Mouse (Mus musculus) MEL (cell line): Measurements from ENCODE around the gene Ap5s1. TPM values are rescaled to one million over a fixed set of nuclear protein-coding genes. Genes with fewer than 3 reads are reported as not detected.

Experiments
- DNase-seq: peaks from one replicate; pipeline ENCODE4 v3.0.0; 2011; ENCODE audit warnings: low read depth, low spot score
- H3K27ac ChIP-seq: 2 replicates; pipeline ENCODE4 v1.5.1; 2012; ENCODE audit warnings: low read depth, mild to moderate bottlenecking, control low read depth, low read length, moderate library complexity; ENCODE audit not compliant: control insufficient read depth
- H3K27me3 ChIP-seq, 2 experiments: fragments of 150-350 bp in 1 of 2; sonication (generic) in 1 of 2; 2 replicates each; pipeline ENCODE4 v1.6.1; 2012; ENCODE audit warnings: low read length in 2 of 2, mild to moderate bottlenecking in 2 of 2, improper control_type of control experiment in 1 of 2, moderate library complexity in 1 of 2; ENCODE audit not compliant: insufficient read depth in 2 of 2, control insufficient read depth in 1 of 2
- H3K36me3 ChIP-seq, 2 experiments: 2 replicates each; pipeline ENCODE4 v1.6.1; 2012 to 2014; ENCODE audit warnings: low read length in 2 of 2, improper control_type of control experiment in 1 of 2, inconsistent platforms in 1 of 2, mild to moderate bottlenecking in 1 of 2; ENCODE audit not compliant: insufficient read depth in 2 of 2, control insufficient read depth in 1 of 2
- H3K4me1 ChIP-seq, 2 experiments: fragments of 150-350 bp in 1 of 2; sonication (generic) in 1 of 2; 2 replicates each; pipeline ENCODE4 v1.6.1; 2012; ENCODE audit warnings: low read length in 2 of 2, improper control_type of control experiment in 1 of 2, mild to moderate bottlenecking in 1 of 2; ENCODE audit not compliant: insufficient read depth in 2 of 2, control insufficient read depth in 1 of 2
- H3K4me3 ChIP-seq, 2 experiments: fragments of 150-350 bp in 1 of 2; sonication (generic) in 1 of 2; 2 replicates each; pipeline ENCODE4 v1.5.1; 2012; ENCODE audit warnings: low read depth in 2 of 2, low read length in 2 of 2, mild to moderate bottlenecking in 2 of 2, moderate library complexity in 2 of 2, control low read depth in 1 of 2, improper control_type of control experiment in 1 of 2; ENCODE audit not compliant: control insufficient read depth in 1 of 2, insufficient read depth in 1 of 2
- H3K79me2 ChIP-seq: 2 replicates; pipeline ENCODE4 v1.6.1; 2012; ENCODE audit warnings: mild to moderate bottlenecking, low read length, moderate library complexity; ENCODE audit not compliant: control insufficient read depth, poor library complexity, insufficient read depth
- H3K9ac ChIP-seq: 2 replicates; pipeline ENCODE4 v1.6.1; 2012; ENCODE audit warnings: low read depth, mild to moderate bottlenecking, control low read depth, low read length, moderate library complexity; ENCODE audit not compliant: control insufficient read depth, poor library complexity, severe bottlenecking
- H3K9me3 ChIP-seq: fragments of 150-350 bp; sonication (generic); replicated peaks from 2 replicates; pipeline ENCODE4 v1.6.1; 2012; ENCODE audit warnings: mild to moderate bottlenecking, low read length, improper control_type of control experiment, moderate library complexity; ENCODE audit not compliant: insufficient read depth
- E2F4 ChIP-seq: IDR thresholded peaks from 2 replicates; pipeline ENCODE4 v1.6.1; 2011; ENCODE audit warnings: low read depth, low read length, improper control_type of control experiment, borderline replicate concordance
- ELF1 ChIP-seq: IDR thresholded peaks from 2 replicates; pipeline ENCODE4 v1.6.1; 2014; ENCODE audit warnings: low read depth, mild to moderate bottlenecking, inconsistent platforms, low read length, improper control_type of control experiment, moderate library complexity
- EP300 ChIP-seq, 2 experiments: IDR thresholded peaks; 2 replicates each; pipeline ENCODE4 v1.6.1; 2011; ENCODE audit warnings: improper control_type of control experiment in 2 of 2, low read length in 2 of 2, low read depth in 1 of 2, mild to moderate bottlenecking in 1 of 2
- GATA1 ChIP-seq: IDR thresholded peaks from 2 replicates; pipeline ENCODE4 v1.6.1; 2011; ENCODE audit warnings: low read depth, low read length, improper control_type of control experiment
- JUND ChIP-seq: IDR thresholded peaks from 2 replicates; pipeline ENCODE4 v1.6.1; 2011; ENCODE audit warnings: low read depth, mild to moderate bottlenecking, improper control_type of control experiment, low read length
- MAZ ChIP-seq: IDR thresholded peaks from 2 replicates; pipeline ENCODE4 v1.6.1; 2012; ENCODE audit warnings: low read depth, mild to moderate bottlenecking, inconsistent platforms, low read length, improper control_type of control experiment
- NELFE ChIP-seq: IDR thresholded peaks from 2 replicates; pipeline ENCODE4 v1.6.1; 2011; ENCODE audit warnings: low read depth, low read length, improper control_type of control experiment
- POLR2A ChIP-seq, 2 experiments: IDR thresholded peaks; 2 replicates each; pipeline ENCODE4 v1.6.1; 2011 to 2012; ENCODE audit warnings: low read length in 2 of 2, mild to moderate bottlenecking in 2 of 2, control low read depth in 1 of 2, improper control_type of control experiment in 1 of 2, low read depth in 1 of 2, moderate library complexity in 1 of 2; ENCODE audit not compliant: control insufficient read depth in 1 of 2, insufficient read depth in 1 of 2, poor library complexity in 1 of 2
- POLR2AphosphoS5 ChIP-seq: IDR thresholded peaks from 2 replicates; pipeline ENCODE4 v1.6.1; 2012; ENCODE audit warnings: low read depth, borderline replicate concordance, mild to moderate bottlenecking, inconsistent platforms, low read length, moderate library complexity, mixed read lengths
- SMC3 ChIP-seq: IDR thresholded peaks from 2 replicates; pipeline ENCODE4 v1.6.1; 2011; ENCODE audit warnings: low read depth, low read length, improper control_type of control experiment
- TAL1 ChIP-seq: IDR thresholded peaks from 2 replicates; pipeline ENCODE4 v1.6.1; 2012; ENCODE audit warnings: mild to moderate bottlenecking, inconsistent platforms, low read length, moderate library complexity, mixed read lengths
- TBP ChIP-seq: IDR thresholded peaks from 2 replicates; pipeline ENCODE4 v1.8.0; 2011; ENCODE audit warnings: low read depth, low read length, improper control_type of control experiment
- ZKSCAN1 ChIP-seq: IDR thresholded peaks from 2 replicates; pipeline ENCODE4 v1.6.1; 2012; ENCODE audit warnings: low read depth, mild to moderate bottlenecking, inconsistent platforms, low read length, improper control_type of control experiment, moderate library complexity
- ZNF384 ChIP-seq: IDR thresholded peaks from 2 replicates; pipeline ENCODE4 v1.6.1; 2012; ENCODE audit warnings: low read depth, mild to moderate bottlenecking, inconsistent platforms, low read length, improper control_type of control experiment
- polyA plus RNA-seq, 2 experiments: library from polyadenylated mRNA; stranded (reverse) in 1 of 2; unstranded in 1 of 2; fragments of >175 nt in 1 of 2; fragments of >200 nt in 1 of 2; gene quantifications; 2 replicates each; pipeline versions ENCODE4 v1.2.1 to v1.2.4; 2012; ENCODE audit warnings: low replicate concordance in 2 of 2, low read depth in 1 of 2; ENCODE audit not compliant: insufficient read length in 2 of 2, insufficient read depth in 1 of 2, missing spikeins in 1 of 2
- total RNA-seq: library from RNA; depleted of rRNA; stranded (reverse); fragments of 300-350 nt; gene quantifications from 2 replicates; pipeline ENCODE4 v1.2.3, GENCODE M21; 2012

The Ap5s1 gene
- total and polyA plus RNA-seq, 3 experiments: 9.6 to 12.7 TPM; not detected in 1

- H3K9me3 ChIP-seq: no peaks in the 10 kb centered on the region
- H3K9ac ChIP-seq: no peak overlapping the region
- H3K79me2 ChIP-seq: no peaks in the 10 kb centered on the region; the same call in none of the 2 replicates
- DNase-seq: no peak
- no peaks in the 10 kb centered on the region for H3K27me3 ChIP-seq
- H3K4me3 ChIP-seq: no peak overlapping the region
- TF ChIP-seq POLR2A (IDR thresholded peaks at IDR 0.05; ENCODE audit: control insufficient read depth in 1 of 2, insufficient read depth in 1 of 2, low read depth in 1 of 2, low read length in 2 of 2, poor library complexity in 1 of 2): no peak
- no peak for TF ChIP-seq TAL1
- TF ChIP-seq ZKSCAN1: no peak
- TF ChIP-seq ELF1: no peak
- no peak overlapping the region for H3K27ac ChIP-seq
- peaks cover 15 to 33% of the 10 kb centered on the region in 2 experiments for H3K4me1 ChIP-seq
- peaks cover 1 to 31% of the 10 kb centered on the region in 2 experiments; a peak in 2 of 4 replicates for H3K36me3 ChIP-seq
Measured at GRCm38 (mm10) chr2:131191005-131191390, 15.9 kb upstream of the Ap5s1 start.

GRCm38 (mm10) chr2:131196606-131197316 is 10.1 kb upstream of the Ap5s1 start:
- TF ChIP-seq ZNF384: no peak
- no peak for TF ChIP-seq GATA1
- TF ChIP-seq JUND: no peak
- TF ChIP-seq SMC3: no peak
- TF ChIP-seq E2F4: no peak
- TF ChIP-seq NELFE: no peak
- no peak for TF ChIP-seq MAZ
- H3K4me3 ChIP-seq: no peak overlapping the region
- no peaks in the 10 kb centered on the region for H3K27me3 ChIP-seq
- DNase-seq: no peak
- no peak overlapping the region for H3K9ac ChIP-seq
- H3K27ac ChIP-seq: no peak overlapping the region
- H3K9me3 ChIP-seq: no peaks in the 10 kb centered on the region
- 0 out of 4 replicates have a peak, but pooled peaks cover 0 to 1% of the 10 kb centered on the region in 2 experiments for H3K36me3 ChIP-seq
- peaks cover 0 to 6% of the 10 kb centered on the region in 2 experiments; a peak in 1 of 4 replicates for H3K4me1 ChIP-seq
- no peaks in the 10 kb centered on the region for H3K79me2 ChIP-seq

- H3K4me1 ChIP-seq: peaks cover 3 to 29% of the 10 kb centered on the region in 2 experiments; a peak in 3 of 4 replicates
- H3K4me3 ChIP-seq: no peak overlapping the region
- no peaks in the 10 kb centered on the region for H3K9me3 ChIP-seq
- H3K79me2 ChIP-seq: no peaks in the 10 kb centered on the region
- no peaks in the 10 kb centered on the region for H3K27me3 ChIP-seq
- H3K27ac ChIP-seq: no peak overlapping the region
- H3K9ac ChIP-seq: no peak overlapping the region
- H3K36me3 ChIP-seq: peaks cover 0 to 15% of the 10 kb centered on the region in 2 experiments; a peak in 2 of 4 replicates
- no peak for TF ChIP-seq EP300 (IDR thresholded peaks at IDR 0.05; ENCODE audit: low read depth in 1 of 2, low read length in 2 of 2)
- no peak for TF ChIP-seq MAZ
- TF ChIP-seq POLR2AphosphoS5: no peak
- TF ChIP-seq TBP: no peak
- TF ChIP-seq ZNF384: no peak
- TF ChIP-seq GATA1: no peak
- DNase-seq: no peak
Measured at GRCm38 (mm10) chr2:131200710-131201109, 6.2 kb upstream of the Ap5s1 start.
